Mouse (Mus musculus) lung, adult 2 months (tissue): ENCODE data around the gene Ythdc1. TPM values are rescaled to one million over a fixed set of nuclear protein-coding genes. Genes with fewer than 3 reads are reported as not detected.

Experiments
- DNase-seq: peaks from one replicate; pipeline ENCODE4 v3.0.0; 2022
- H3K4me1 ChIP-seq: fragments of 200-500 bp; 2 replicates; pipeline ENCODE4 v1.6.1; 2011; ENCODE audit warnings: low read length; ENCODE audit not compliant: control insufficient read depth, insufficient read depth
- H3K4me3 ChIP-seq: fragments of 200-500 bp; replicated peaks from 2 replicates; pipeline ENCODE3; 2011; ENCODE audit warnings: low read depth, mild to moderate bottlenecking, control low read depth, low read length; ENCODE audit errors: extremely low read depth
- CTCF ChIP-seq: fragments of 200-500 bp; IDR thresholded peaks from 2 replicates; pipeline ENCODE4 v1.5.1; 2011; ENCODE audit warnings: mild to moderate bottlenecking, low read length, control low read depth; ENCODE audit not compliant: insufficient read depth
- POLR2A ChIP-seq: fragments of 200-500 bp; IDR thresholded peaks from 2 replicates; pipeline ENCODE4 v1.6.1; 2011; ENCODE audit warnings: low read depth, mild to moderate bottlenecking, control low read depth, low read length, borderline replicate concordance; ENCODE audit errors: extremely low read depth
- WGBS: fragments of 180-500 bp; shearing (Covaris S2); methylation state at CpG from one replicate; pipeline ENCODE4 v1.1.7; 2018; 5-methylcytosine and 5-hydroxymethylcytosine counted together
- polyA plus RNA-seq: library from polyadenylated mRNA; depleted of rRNA; stranded (reverse); fragments of >200 nt; gene quantifications from 2 replicates; pipeline ENCODE4 v1.2.3, GENCODE M21; 2012; rRNA removed

The Ythdc1 gene
- polyA plus RNA-seq, 1 experiment = 17.9 TPM

DNA sequence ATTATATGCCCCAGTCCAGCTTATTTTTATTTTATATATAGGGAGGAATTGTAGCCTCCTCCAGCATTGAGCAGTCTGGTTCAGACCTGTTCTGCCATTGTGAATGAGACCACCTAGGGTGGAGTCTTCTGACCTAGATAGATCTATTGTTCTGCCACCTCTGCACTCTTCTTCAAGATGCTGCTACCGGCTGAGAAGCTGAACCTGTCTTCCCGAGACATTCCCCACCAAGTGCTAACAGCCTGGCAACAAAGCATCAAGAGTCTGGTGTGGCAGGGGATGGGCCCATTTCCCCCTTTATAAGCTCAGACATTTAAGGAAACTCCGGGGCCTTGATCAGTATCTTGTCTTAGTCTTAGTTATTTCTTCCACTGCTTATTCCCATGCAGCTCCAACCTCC is 54.3 kb downstream of the Ythdc1 start:
- no peak for DNase-seq
- no peak overlapping the region for H3K4me3 ChIP-seq
- 53% methylated on average over 3 of the region's 3 CpGs for WGBS
- TF ChIP-seq CTCF (no peak), POLR2A (no peak)
- no peaks in the 10 kb centered on the region for H3K4me1 ChIP-seq

DNA sequence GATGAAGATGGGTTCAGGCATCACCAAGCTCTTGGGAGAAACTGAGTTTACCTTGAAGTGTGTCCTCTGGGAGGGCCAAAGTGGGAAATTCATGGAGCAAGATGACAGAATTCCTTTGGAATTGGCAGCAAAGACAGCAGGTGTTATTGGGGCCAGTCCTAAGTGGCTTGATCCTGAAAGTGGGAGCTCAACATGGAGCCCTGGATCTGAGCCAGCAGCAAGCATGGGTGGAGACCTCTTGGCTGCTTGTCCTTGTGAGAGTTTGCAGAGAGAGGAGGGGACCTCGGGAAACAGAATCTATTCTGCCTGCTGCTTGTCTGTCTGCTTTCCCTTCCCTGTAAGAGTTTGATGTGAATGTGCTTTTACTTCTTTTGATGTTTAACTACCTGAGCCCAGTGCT is 67.9 kb downstream of the Ythdc1 start:
- TF ChIP-seq CTCF (no peak), POLR2A (no peak)
- Histone ChIP-seq H3K4me3 (no peak overlapping the region), H3K4me1 (no peaks in the 10 kb centered on the region)
- 13% methylated on average over 1 of the region's 1 CpGs for WGBS
- DNase-seq = no peak

Other genes starting within 250 kb of the Ythdc1 start
- 0.40 TPM in 1 of 2 replicates, not detected in the other for gene Tmprss11f, start 171.8 kb upstream of the Ythdc1 start, polyA plus RNA-seq
- 0.40 TPM in 1 of 2 replicates, not detected in the other for gene Tmprss11b, start 127.9 kb upstream of the Ythdc1 start, polyA plus RNA-seq
- gene Tmprss11e, start 58.4 kb upstream of the Ythdc1 start, polyA plus RNA-seq = 0.12 TPM in 1 of 2 replicates, not detected in the other
- 0.04 and 0.17 TPM in 2 replicates for gene Ugt2b34, start 102.7 kb downstream of the Ythdc1 start, polyA plus RNA-seq
- 0.07 TPM in 1 of 2 replicates, not detected in the other for gene Ugt2b1, start 122.3 kb downstream of the Ythdc1 start, polyA plus RNA-seq
- gene Ugt2b35, start 196.6 kb downstream of the Ythdc1 start, polyA plus RNA-seq = not detected in 2 replicates